Mouse (Mus musculus): ENCODE results near the gene Ccnc. TPM values are rescaled to one million over a fixed set of nuclear protein-coding genes. Genes with fewer than 3 reads are reported as not detected.
"Not testable (repeated sequence)": the region's sequence is repeated elsewhere in the genome, so short reads cannot be mapped to it uniquely, and the experiment has no call there.

Gene Ccnc
- polyA plus RNA-seq, 1 experiment from 2014 or later = 47.4 TPM

DNA sequence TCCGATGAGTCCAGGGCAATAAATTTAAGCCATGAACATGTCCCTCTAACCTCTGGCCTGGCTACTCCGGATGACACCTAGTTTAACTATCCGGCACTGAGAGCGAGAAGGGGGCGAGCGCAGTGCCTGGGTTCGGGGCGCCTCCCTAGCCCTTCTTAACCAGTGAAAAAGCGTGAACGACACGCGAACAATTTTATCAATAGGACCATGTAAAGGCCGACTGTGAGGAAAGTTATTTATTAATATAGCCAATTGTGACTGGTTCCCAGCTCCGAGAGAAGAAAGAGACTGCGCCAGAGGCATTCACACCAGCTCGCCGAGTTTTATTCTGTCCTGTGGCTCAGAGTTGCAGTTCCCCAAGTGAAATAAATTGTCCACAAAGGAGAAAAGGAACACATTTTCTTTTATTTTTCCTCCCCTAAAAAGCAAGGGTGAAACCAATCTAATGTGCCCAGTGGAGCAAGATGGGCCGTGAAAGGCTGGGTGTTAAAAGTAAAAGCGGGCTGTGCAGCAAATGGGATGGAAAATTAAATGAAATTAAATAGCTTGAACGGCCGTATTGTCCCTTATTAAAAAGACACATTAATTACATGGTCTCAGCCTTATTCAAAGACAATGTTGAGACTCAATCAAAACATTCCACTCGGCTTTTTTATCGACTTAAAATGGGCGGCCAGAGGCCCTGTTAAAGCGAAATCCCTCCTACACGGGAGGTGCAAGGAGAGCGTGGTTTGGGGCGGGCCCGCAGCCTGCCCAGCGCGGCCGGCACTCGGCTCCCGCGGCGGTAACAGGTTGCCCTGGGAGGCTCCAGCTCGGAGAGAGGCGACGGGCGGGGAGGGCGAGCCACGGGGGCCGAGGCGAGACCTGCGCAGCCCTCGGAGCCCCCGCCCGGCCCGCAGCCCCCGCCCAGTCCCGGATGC is 39.5 kb upstream of the Ccnc start:
- ATAC-seq (ENCODE audit: borderline replicate concordance, extremely low read depth, low FRiP score, low TSS enrichment) = peak; percentile 41; the same call in 1 of the 2 replicates
- no peaks in the 10 kb centered on the region for H3K36me3 ChIP-seq
- peaks cover 100% of the 10 kb centered on the region for H3K27me3 ChIP-seq
- no peaks in the 10 kb centered on the region for H3K9me3 ChIP-seq
- WGBS = 3% methylated on average over 42 of the region's 51 CpGs
- H3K9ac ChIP-seq = no peak overlapping the region
- H3K27ac ChIP-seq = no peak overlapping the region
- H3K4me1 ChIP-seq = peaks cover 10% of the 10 kb centered on the region; the same call in 1 of the 2 replicates
- peak overlapping the region; percentile 96 for H3K4me2 ChIP-seq
- peak overlapping the region; percentile 48 for H3K4me3 ChIP-seq

DNA sequence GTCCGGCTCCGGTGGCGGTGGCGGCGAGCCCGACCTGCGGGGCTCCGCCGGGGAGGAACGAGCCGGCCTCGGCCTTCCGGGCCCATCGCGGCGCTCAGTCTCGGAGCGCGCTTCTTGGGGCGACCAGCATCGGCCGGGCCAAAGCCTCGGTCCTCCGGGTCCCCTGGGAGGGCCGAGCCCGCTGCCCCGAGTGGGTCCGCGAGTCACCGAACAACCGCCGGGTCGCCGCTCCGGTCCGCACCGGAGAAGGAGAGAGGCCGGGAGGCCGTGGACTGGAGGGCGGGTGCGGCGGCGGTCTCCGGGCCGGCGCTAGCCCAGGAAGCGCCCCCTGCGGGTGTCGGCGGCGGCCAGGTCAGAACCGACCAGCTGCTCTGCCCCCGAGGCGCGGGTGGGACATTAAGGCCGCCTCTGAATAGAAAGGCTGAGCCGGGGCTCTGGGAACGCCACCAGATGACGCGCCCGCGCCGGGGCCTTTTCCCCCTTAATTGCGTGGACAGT is 38.7 kb upstream of the Ccnc start:
- 1% methylated on average over 45 of the region's 64 CpGs for WGBS
- Histone ChIP-seq H3K4me2 (peak overlapping the region; percentile 96), H3K9ac (no peak overlapping the region), H3K36me3 (no peaks in the 10 kb centered on the region), H3K9me3 (no peaks in the 10 kb centered on the region), H3K4me3 (peak overlapping the region; percentile 48), H3K4me1 (peaks cover 10% of the 10 kb centered on the region; the same call in 1 of the 2 replicates), H3K27ac (no peak overlapping the region), H3K27me3 (peaks cover 97% of the 10 kb centered on the region)
- ATAC-seq (ENCODE audit: borderline replicate concordance, extremely low read depth, low FRiP score, low TSS enrichment) = peak; percentile 36; the same call in 1 of the 2 replicates

DNA sequence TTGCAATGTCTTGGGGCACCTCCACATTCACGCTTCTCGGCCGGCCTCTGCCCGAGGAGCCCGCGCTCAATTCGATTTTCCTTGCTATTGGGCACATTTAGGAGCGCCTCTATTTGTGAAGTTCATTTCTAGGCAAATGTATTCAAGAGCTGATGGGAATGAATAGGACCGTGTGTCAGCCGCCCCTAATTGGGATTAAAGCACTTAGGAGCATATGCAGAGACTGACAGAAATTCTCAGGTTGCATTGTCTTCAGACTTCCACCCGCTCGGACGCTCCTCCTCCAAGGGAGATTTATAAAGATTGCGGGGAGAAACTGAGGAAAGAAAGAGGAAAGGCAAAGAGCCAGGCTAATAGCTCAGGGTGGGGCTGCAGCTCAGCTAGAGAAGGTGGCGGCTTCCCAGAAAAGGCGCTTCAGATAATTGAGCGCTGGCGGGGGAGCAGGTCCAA is 38.0 kb upstream of the Ccnc start:
- H3K4me1 ChIP-seq = peaks cover 10% of the 10 kb centered on the region; the same call in 1 of the 2 replicates
- no peak overlapping the region for H3K27ac ChIP-seq
- H3K36me3 ChIP-seq = no peaks in the 10 kb centered on the region
- H3K4me2 ChIP-seq = peak overlapping the region; percentile 96
- no peaks in the 10 kb centered on the region for H3K9me3 ChIP-seq
- 1% methylated on average over 18 of the region's 18 CpGs for WGBS
- no peak overlapping the region for H3K9ac ChIP-seq
- ATAC-seq (ENCODE audit: borderline replicate concordance, extremely low read depth, low FRiP score, low TSS enrichment) = no peak
- peak overlapping the region; percentile 48; the same call in 1 of the 2 replicates for H3K4me3 ChIP-seq
- H3K27me3 ChIP-seq = peaks cover 89% of the 10 kb centered on the region

DNA sequence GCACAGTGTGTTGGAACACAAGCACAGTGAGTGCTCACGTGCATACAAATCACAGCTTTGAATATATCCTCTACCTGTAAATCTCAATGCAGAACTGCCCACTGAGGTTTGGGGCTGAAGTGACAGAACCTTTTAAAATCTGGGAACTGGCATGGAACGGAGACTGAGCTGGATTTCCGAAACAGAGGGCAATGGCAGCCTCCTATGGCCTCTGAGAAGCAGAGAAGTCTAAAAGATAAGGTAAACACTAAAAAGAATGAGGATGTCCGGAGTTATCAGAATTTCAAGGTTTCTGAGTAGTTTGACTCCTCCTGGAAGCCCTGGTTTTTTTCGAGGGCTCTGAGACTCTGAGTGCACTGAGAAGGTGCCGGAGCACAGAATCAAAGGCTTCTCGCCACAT is 37.3 kb upstream of the Ccnc start:
- no peak for ATAC-seq (ENCODE audit: borderline replicate concordance, extremely low read depth, low FRiP score, low TSS enrichment)
- Histone ChIP-seq H3K27ac (no peak overlapping the region), H3K4me2 (no peak overlapping the region), H3K9me3 (no peaks in the 10 kb centered on the region), H3K9ac (no peak overlapping the region), H3K4me1 (peaks cover 10% of the 10 kb centered on the region; the same call in 1 of the 2 replicates), H3K27me3 (peaks cover 82% of the 10 kb centered on the region), H3K4me3 (no peak overlapping the region), H3K36me3 (no peaks in the 10 kb centered on the region)
- WGBS = 11% methylated on average over 7 of the region's 7 CpGs

DNA sequence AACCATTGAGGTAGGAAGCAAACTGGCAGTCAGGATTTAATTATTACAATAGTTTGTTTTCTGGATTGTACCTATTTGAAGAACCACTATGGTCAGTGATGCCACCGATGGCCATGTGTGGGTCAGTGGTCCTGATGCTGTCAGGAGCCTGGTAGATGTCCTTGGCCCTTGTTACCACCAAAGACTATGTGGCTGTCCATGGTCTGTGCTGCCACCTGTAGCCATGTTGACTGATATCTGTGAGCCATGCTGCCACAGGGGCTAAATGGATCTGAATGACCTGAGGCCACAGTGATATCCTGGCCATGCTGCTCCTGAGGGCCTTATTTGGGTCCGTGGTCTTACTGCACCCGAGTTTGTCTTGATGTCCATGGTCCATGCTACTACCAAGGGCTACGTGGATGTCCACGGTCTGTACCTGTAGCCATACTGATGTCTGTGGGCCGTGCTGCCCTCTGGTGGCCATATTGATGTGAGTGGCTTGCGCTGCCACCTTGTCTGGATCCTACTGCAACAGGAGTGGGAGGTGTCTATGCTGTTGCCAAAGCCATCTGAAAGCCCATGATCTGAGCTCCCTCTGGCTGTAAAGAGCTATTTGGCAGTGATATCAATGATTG is 31.8 kb upstream of the Ccnc start:
- Histone ChIP-seq H3K27ac (no peak overlapping the region), H3K9me3 (no peaks in the 10 kb centered on the region), H3K9ac (no peak overlapping the region), H3K27me3 (peaks cover 27% of the 10 kb centered on the region), H3K36me3 (no peaks in the 10 kb centered on the region), H3K4me2 (no peak overlapping the region), H3K4me1 (no peaks in the 10 kb centered on the region), H3K4me3 (no peak overlapping the region)
- ATAC-seq (ENCODE audit: borderline replicate concordance, extremely low read depth, low FRiP score, low TSS enrichment) = no peak
- 27% methylated on average over 7 of the region's 7 CpGs for WGBS

DNA sequence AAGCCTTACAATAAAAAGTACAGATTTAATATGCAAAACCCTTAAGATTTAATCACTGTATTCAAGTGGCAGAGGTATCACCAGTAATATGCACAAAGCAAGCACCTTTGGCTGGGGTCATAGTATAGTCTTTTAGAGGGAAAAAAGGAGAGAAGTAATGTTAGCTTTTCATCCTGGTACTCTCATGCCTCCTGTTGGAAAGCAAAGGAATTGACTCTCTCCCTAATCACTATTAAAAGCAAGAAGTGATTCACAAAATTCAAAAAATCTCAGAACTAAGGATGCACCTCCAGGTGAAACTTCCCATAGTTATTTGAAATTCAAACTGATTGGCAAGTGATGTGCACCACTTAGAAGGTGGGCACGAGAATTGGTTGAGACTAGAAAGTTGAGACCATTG is 22.5 kb upstream of the Ccnc start:
- 48% methylated on average over 1 of the region's 1 CpGs for WGBS
- Histone ChIP-seq H3K4me1 (no peaks in the 10 kb centered on the region), H3K4me3 (no peak overlapping the region), H3K9ac (no peak overlapping the region), H3K36me3 (no peaks in the 10 kb centered on the region), H3K4me2 (no peak overlapping the region), H3K9me3 (no peaks in the 10 kb centered on the region), H3K27me3 (peaks cover 7% of the 10 kb centered on the region; the same call in 1 of the 2 replicates), H3K27ac (no peak overlapping the region)
- ATAC-seq (ENCODE audit: borderline replicate concordance, extremely low read depth, low FRiP score, low TSS enrichment) = no peak

DNA sequence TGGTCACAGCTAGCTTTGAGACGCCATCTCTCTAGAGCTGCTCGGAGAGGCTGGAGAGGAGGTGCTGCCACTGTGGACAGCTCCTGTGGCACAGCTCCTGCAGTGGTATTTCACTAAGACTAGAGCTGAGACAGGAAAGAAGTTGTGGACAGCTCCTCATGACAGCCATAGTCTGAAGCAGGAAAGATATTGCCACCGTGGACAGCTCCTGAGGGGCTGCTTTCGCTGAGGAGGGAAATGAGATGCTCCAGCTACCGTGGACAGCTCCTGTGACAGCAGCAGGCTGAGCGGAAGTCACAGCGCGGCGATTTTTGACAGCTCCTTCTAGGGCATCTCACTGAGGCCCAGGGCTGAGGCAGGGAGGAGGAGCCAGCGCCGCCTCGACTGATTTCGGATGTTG is 15.4 kb upstream of the Ccnc start:
- Histone ChIP-seq H3K9me3 (no peaks in the 10 kb centered on the region), H3K27ac (no peak overlapping the region), H3K4me3 (no peak overlapping the region), H3K4me1 (no peaks in the 10 kb centered on the region), H3K9ac (no peak overlapping the region), H3K4me2 (0 out of 2 replicates have a peak overlapping the region, but pooled peaks have one; percentile 13), H3K36me3 (no peaks in the 10 kb centered on the region), H3K27me3 (no peaks in the 10 kb centered on the region)
- 4% methylated on average over 13 of the region's 13 CpGs for WGBS
- ATAC-seq (ENCODE audit: borderline replicate concordance, extremely low read depth, low FRiP score, low TSS enrichment) = peak; percentile 97

DNA sequence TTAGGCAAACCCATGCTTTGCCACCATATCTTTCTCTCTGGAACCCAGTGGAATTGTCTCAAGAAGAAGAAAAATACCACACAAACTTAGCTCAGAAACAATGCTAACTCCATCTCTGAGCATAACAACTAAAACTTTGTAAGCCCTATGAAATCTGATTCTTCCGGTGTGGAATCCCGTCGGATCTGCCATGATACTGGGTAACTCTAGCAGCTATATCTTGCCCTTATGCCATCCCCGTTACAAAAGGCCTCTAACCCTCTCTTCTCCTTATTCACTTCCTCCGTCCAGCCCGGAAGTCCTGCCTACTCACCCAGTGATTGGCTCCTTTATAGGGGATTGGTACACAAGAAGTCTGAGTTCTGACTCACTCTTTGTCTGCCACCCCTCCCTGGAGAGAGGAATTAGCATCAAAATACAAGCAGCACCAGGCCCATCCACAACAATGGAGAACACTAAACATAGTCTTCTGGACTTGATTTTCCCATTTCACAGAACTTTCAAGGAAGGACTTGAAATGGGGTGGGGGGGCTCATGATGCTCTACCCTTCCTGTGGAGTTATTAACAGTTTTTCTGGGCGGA is 4.7 kb upstream of the Ccnc start:
- 63% methylated on average over 7 of the region's 7 CpGs for WGBS
- no peak for ATAC-seq (ENCODE audit: borderline replicate concordance, extremely low read depth, low FRiP score, low TSS enrichment)
- no peaks in the 10 kb centered on the region for H3K27me3 ChIP-seq
- no peaks in the 10 kb centered on the region for H3K9me3 ChIP-seq
- H3K4me3 ChIP-seq = no peak overlapping the region
- H3K4me2 ChIP-seq = no peak overlapping the region
- no peak overlapping the region for H3K27ac ChIP-seq
- H3K36me3 ChIP-seq = no peaks in the 10 kb centered on the region
- H3K9ac ChIP-seq = no peak overlapping the region
- H3K4me1 ChIP-seq = no peaks in the 10 kb centered on the region

DNA sequence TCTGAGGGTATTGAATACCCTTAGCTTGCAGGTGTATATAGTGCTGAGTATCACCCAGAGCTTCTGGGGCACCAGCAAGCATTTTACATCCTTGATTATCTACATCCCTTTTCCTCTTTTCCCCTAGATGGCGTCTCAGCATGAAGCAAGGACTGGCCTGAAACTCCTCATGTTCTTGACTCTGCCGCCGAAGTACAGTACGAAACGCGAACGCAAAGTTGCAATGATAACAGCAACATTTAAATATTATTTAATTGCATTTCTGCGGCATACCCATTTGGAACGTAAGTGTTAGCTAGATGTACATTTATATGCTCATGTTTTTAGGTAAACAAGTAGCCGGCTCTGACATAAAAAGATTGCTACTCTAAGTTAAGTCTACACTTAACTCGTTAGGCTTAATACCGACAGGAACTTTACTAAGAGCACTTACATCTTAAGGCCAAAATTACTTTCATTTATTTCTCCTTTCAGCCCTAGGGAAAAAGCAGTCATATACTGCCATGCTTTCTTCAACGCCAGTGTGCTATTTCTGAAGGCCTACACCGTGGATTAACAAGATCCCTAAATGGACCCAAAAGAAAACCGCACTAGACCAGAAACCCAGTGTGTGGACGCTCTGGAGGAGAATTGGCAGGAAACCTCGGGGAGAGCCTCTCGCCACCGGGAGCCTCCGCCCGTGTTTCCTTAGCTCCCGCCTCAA is 438 bp upstream of the Ccnc start:
- Histone ChIP-seq H3K27ac (peak overlapping the region; percentile 84), H3K36me3 (no peaks in the 10 kb centered on the region), H3K9me3 (no peaks in the 10 kb centered on the region), H3K27me3 (no peaks in the 10 kb centered on the region), H3K9ac (peak overlapping the region; percentile 85), H3K4me2 (peak overlapping the region; percentile 76), H3K4me3 (peak overlapping the region; percentile 68), H3K4me1 (peaks cover 5% of the 10 kb centered on the region)
- WGBS = under 1% methylated on average over 22 of the region's 22 CpGs
- peak; percentile 73; the same call in 1 of the 2 replicates for ATAC-seq (ENCODE audit: borderline replicate concordance, extremely low read depth, low FRiP score, low TSS enrichment)

DNA sequence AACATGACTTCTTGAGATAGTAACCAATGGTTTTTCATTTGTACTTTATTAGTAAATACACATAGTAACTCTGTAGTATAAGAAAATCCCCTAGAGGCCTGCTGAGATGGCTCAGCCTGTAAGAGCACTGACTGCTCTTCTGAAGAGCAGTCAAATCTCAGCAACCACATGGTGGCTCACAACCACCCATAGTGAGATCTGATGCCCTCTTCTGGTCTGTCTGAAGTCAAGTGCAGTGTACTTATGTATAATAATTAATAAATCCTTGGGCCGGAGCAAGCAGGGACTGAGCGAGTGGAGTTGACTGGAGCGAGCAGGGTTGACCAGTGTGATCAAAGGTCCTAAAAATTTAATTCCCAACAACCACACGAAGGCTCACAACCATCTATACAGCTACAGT is 11.7 kb downstream of the Ccnc start:
- no peak for ATAC-seq (ENCODE audit: borderline replicate concordance, extremely low read depth, low FRiP score, low TSS enrichment)
- WGBS = 63% methylated on average over 4 of the region's 4 CpGs
- Histone ChIP-seq H3K9me3 (no peaks in the 10 kb centered on the region), H3K27me3 (no peaks in the 10 kb centered on the region), H3K4me3 (no peak overlapping the region), H3K4me2 (no peak overlapping the region), H3K9ac (no peak overlapping the region), H3K4me1 (no peaks in the 10 kb centered on the region), H3K36me3 (peaks cover 13% of the 10 kb centered on the region), H3K27ac (no peak overlapping the region)

DNA sequence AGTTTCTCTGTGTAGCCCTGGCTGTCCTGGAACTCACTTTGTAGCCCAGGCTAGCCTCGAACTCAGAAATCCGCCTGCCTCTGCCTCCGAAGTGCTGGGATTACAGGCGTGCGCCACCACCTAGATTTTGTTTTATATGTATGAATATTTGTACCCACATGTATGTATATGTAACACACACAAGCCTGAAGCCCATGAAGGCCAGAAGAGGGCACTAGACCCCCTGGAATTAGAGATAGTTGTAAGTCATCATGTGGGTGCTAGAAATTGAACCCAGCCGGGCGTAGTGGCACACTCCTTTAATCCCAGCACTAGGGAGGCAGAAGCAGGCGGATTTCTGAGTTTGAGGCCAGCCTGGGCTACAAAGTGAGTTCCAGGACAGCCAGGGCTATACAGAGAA is 16.6 kb downstream of the Ccnc start:
- H3K27me3 ChIP-seq; ATAC-seq (ENCODE audit: borderline replicate concordance, extremely low read depth, low FRiP score, low TSS enrichment); H3K4me3 ChIP-seq; H3K4me2 ChIP-seq; H3K9ac ChIP-seq; H3K27ac ChIP-seq; H3K9me3 ChIP-seq; H3K4me1 ChIP-seq: not testable (repeated sequence)
- peaks cover 12% of the 10 kb centered on the region for H3K36me3 ChIP-seq
- WGBS = 98% methylated on average over 8 of the region's 8 CpGs
